Mouse (Mus musculus) liver, postnatal 0 days (tissue): ENCODE measurements around the gene Ccdc88a.

ENCODE experiments used
- CTCF ChIP-seq: sonication (generic); IDR thresholded peaks from 2 replicates; pipeline ENCODE4 v1.5.1; 2016; ENCODE audit warnings: antibody characterized with exemption, low read depth
- EP300 ChIP-seq: IDR thresholded peaks from 2 replicates; pipeline ENCODE4 v1.6.1; 2016; ENCODE audit warnings: antibody characterized with exemption, low read depth, mild to moderate bottlenecking

- TF ChIP-seq CTCF (no peak), EP300 (no peak)
These were observed 16.5 kb downstream of the Ccdc88a start for GRCm38 (mm10) chr11:29389913-29390312.
